Mouse (Mus musculus) hindbrain, embryonic 14.5 days (tissue): ENCODE measurements around the gene 1700025G04Rik. TPM values are rescaled to one million over a fixed set of nuclear protein-coding genes. Genes with fewer than 3 reads are reported as not detected.
"Not testable (repeated sequence)": the region's sequence is repeated elsewhere in the genome, so short reads cannot be mapped to it uniquely, and the experiment has no call there.

Experiments
- ATAC-seq: fragments of 200-750 bp; cut with Nextera tagmentation; 2 replicates; pipeline ENCODE4 v1.8.0; 2017; ENCODE audit warnings: moderate number of reproducible peaks, mild to moderate bottlenecking, moderate TSS enrichment, moderate library complexity; ENCODE audit not compliant: low FRiP score
- DNase-seq: peaks from one replicate; pipeline ENCODE4 v3.0.0-alpha.2; 2015; ENCODE audit warnings: low spot score
- H3K27ac ChIP-seq: fragments of 300-500 bp; sonication (generic); 2 replicates; pipeline ENCODE4 v1.5.1; 2014; ENCODE audit warnings: mild to moderate bottlenecking, moderate library complexity
- H3K27me3 ChIP-seq: fragments of 300-500 bp; sonication (generic); 2 replicates; pipeline ENCODE4 v1.6.1; 2014; ENCODE audit warnings: mild to moderate bottlenecking, low read length, mixed read lengths; ENCODE audit not compliant: control insufficient read depth, insufficient read depth
- H3K36me3 ChIP-seq: fragments of 300-500 bp; sonication (generic); replicated peaks from 2 replicates; pipeline ENCODE4 v1.6.1; 2014; ENCODE audit not compliant: control insufficient read depth, insufficient read depth
- H3K4me1 ChIP-seq: fragments of 300-500 bp; sonication (generic); replicated peaks from 2 replicates; pipeline ENCODE4 v1.6.1; 2014; ENCODE audit warnings: antibody characterized with exemption, low read length, mixed read lengths; ENCODE audit not compliant: control insufficient read depth, insufficient read depth
- H3K4me2 ChIP-seq: fragments of 300-500 bp; sonication (generic); replicated peaks from 2 replicates; pipeline ENCODE4 v1.6.1; 2014; ENCODE audit warnings: mild to moderate bottlenecking, moderate library complexity
- H3K4me3 ChIP-seq: fragments of 300-500 bp; sonication (generic); replicated peaks from 2 replicates; pipeline ENCODE4 v1.5.1; 2014; ENCODE audit warnings: mild to moderate bottlenecking, low read length
- H3K9ac ChIP-seq: fragments of 300-500 bp; sonication (generic); 2 replicates; pipeline ENCODE4 v1.6.1; 2014
- H3K9me3 ChIP-seq: fragments of 300-500 bp; sonication (generic); 2 replicates; pipeline ENCODE4 v1.6.1; 2016; ENCODE audit warnings: low read length; ENCODE audit not compliant: control insufficient read depth
- WGBS: fragments of 180-500 bp; shearing (Covaris S2); extraction: QIAGEN DNeasy Blood & Tissue Kit; methylation state at CpG from one replicate; pipeline ENCODE4 v1.1.7; 2014; 5-methylcytosine and 5-hydroxymethylcytosine counted together
- polyA plus RNA-seq: library from polyadenylated mRNA; unstranded; fragments of >200 nt; fragmentation: Nextera tagmentation; extraction: Ambion mirVana; gene quantifications from 2 replicates; pipeline ENCODE4 v1.2.1, GENCODE M21; 2014

Gene 1700025G04Rik
- polyA plus RNA-seq, 1 experiment from 2014 or later, result 32.6 TPM

DNA sequence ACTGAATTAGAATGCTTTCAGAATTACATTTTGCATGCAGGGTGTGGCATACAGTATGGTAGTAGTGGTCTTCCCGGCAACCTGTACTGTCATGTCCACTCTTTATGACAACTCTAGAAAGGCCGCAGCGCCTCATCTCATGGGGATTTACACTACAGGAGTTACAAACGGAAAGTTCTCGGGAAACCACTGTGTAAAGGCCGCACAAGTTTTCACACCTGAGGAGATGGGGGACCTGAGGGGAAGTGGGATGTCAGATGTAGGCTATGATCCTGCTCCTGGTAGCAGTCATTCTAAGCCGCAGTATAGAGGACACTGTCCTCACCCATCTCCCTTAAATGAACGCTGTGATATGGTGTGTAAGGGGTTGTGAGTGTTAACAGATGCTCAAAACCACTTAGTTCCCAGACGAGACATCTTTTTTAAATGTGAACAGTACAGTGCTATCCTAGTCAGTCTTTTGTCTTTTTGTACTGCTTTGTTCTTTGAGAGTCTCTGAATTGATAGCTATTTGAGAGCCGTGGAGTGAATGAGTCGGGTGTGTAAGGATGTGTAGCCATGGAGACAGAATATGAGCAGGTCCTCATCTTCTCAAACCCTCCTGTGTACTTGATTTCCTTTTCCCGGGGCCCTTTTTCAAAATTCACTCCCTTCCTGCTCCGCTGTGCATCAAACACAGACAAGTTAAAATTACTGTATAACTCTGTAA, 277.8 kb downstream of the 1700025G04Rik start:
- Histone ChIP-seq H3K27me3 (no peaks in the 10 kb centered on the region), H3K4me3 (no peak overlapping the region), H3K4me2 (no peak overlapping the region), H3K36me3 (peaks cover 59% of the 10 kb centered on the region), H3K4me1 (no peaks in the 10 kb centered on the region), H3K9me3 (no peaks in the 10 kb centered on the region), H3K27ac (no peak overlapping the region), H3K9ac (no peak overlapping the region)
- ATAC-seq (no peak; the same call in 1 of the 2 replicates), DNase-seq (no peak)
- WGBS, result 72% methylated on average over 13 of the region's 13 CpGs

- Histone ChIP-seq H3K9ac (no peak overlapping the region), H3K27me3 (no peaks in the 10 kb centered on the region), H3K4me3 (no peak overlapping the region), H3K4me1 (no peaks in the 10 kb centered on the region), H3K27ac (no peak overlapping the region), H3K9me3 (no peaks in the 10 kb centered on the region), H3K36me3 (peaks cover 59% of the 10 kb centered on the region), H3K4me2 (no peak overlapping the region)
- WGBS, result 81% methylated on average over 16 of the region's 16 CpGs
- ATAC-seq (no peak), DNase-seq (no peak)
Observed at GRCm38 (mm10) chr1:151811456-151811855, 278.5 kb downstream of the 1700025G04Rik start.

DNA sequence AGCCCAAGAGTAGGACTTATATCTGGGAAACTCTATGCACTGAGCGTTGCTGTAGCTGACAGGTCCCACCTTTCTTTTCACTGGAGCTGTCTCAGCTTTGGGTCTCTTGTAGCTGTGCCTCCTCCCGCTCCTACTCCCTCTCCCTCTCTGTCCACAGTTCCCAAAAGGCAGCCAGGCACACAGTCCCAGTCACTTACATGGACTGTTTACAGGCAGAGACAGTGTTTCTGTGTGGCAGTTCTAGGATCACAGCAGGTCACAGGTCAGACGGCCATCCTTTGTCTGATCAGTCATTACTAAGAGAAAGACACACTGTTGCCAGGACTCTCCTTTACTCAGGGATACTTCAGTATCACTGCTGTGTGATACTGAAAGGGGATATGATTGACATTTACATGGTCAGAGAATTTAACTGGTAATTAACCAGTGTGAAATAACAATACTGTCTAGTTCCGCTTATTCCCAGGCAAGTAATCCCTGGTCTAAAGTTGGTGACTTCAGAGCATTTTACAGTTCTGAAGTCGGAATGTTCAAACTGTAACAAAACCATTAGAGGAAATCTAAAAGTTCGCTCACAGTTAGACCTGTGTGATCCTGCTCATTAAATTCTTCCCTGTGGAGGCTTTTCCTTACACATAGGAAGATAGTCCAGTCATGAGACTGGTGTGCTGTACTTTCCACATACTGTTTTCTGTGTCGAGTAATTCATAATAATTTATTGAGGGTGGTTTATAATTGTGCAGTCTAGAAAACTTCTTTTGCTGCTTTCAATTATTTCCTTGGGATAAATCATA, 279.1 kb downstream of the 1700025G04Rik start:
- 52% methylated on average over 7 of the region's 7 CpGs for WGBS
- no peaks in the 10 kb centered on the region for H3K9me3 ChIP-seq
- H3K36me3 ChIP-seq, result peaks cover 56% of the 10 kb centered on the region
- ATAC-seq (no peak), DNase-seq (no peak)
- no peak overlapping the region for H3K4me3 ChIP-seq
- no peak overlapping the region for H3K9ac ChIP-seq
- no peaks in the 10 kb centered on the region for H3K4me1 ChIP-seq
- H3K4me2 ChIP-seq, result no peak overlapping the region
- no peak overlapping the region for H3K27ac ChIP-seq
- H3K27me3 ChIP-seq, result no peaks in the 10 kb centered on the region

GRCm38 (mm10) chr1:151807286-151807685, 282.6 kb downstream of the 1700025G04Rik start:
- Histone ChIP-seq H3K27ac (no peak overlapping the region), H3K4me1 (no peaks in the 10 kb centered on the region), H3K4me2 (no peak overlapping the region), H3K36me3 (peaks cover 74% of the 10 kb centered on the region), H3K9me3 (no peaks in the 10 kb centered on the region), H3K27me3 (no peaks in the 10 kb centered on the region), H3K4me3 (no peak overlapping the region), H3K9ac (no peak overlapping the region)
- no peak for DNase-seq
- 92% methylated on average over 5 of the region's 5 CpGs for WGBS
- ATAC-seq, result no peak

DNA sequence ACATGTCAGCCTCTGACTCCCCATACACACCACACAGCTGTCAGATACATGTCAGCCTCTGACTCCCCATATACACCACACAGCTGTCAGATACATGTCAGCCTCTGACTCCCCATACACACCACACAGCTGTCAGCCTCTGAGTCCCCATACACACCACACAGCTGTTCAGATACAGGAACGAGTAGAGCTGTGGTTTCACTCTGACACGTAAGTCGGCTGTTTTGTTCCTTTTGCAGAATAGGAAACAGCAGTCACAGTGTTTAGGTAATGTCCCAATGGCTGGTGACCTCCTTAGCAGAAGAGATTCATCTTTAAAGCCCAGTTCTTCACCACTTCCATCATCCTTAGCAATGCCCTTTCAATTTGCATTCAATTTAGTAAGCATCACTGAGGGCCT, 287.1 kb downstream of the 1700025G04Rik start:
- H3K36me3 ChIP-seq, result peaks cover 65% of the 10 kb centered on the region
- DNase-seq, H3K4me3 ChIP-seq, H3K27me3 ChIP-seq, ATAC-seq, H3K9me3 ChIP-seq, H3K27ac ChIP-seq, H3K4me1 ChIP-seq, H3K4me2 ChIP-seq, H3K9ac ChIP-seq: not testable (repeated sequence)
- 75% methylated on average over 3 of the region's 3 CpGs for WGBS
